Mouse (Mus musculus) liver, embryonic 12.5 days (tissue): Measurements from ENCODE around the gene Ptpn3. TPM values are rescaled to one million over a fixed set of nuclear protein-coding genes. Genes with fewer than 3 reads are reported as not detected.
"Not testable (repeated sequence)": the region's sequence is repeated elsewhere in the genome, so short reads cannot be mapped to it uniquely, and the experiment has no call there.

Experiments
- ATAC-seq: fragments of 200-750 bp; cut with Nextera tagmentation; 2 replicates; pipeline ENCODE4 v1.8.0; 2017; ENCODE audit warnings: moderate number of reproducible peaks, mild to moderate bottlenecking, moderate library complexity
- H3K27ac ChIP-seq: fragments of 300-500 bp; sonication (generic); 2 replicates; pipeline ENCODE4 v1.5.1; 2016; ENCODE audit warnings: mild to moderate bottlenecking
- H3K27me3 ChIP-seq: fragments of 300-500 bp; sonication (generic); replicated peaks from 2 replicates; pipeline ENCODE4 v1.6.1; 2016; ENCODE audit warnings: mild to moderate bottlenecking, moderate library complexity
- H3K36me3 ChIP-seq: fragments of 300-500 bp; sonication (generic); 2 replicates; pipeline ENCODE4 v1.6.1; 2016; ENCODE audit warnings: mild to moderate bottlenecking, moderate library complexity
- H3K4me1 ChIP-seq: fragments of 300-500 bp; sonication (generic); 2 replicates; pipeline ENCODE4 v1.6.1; 2016
- H3K4me2 ChIP-seq: fragments of 300-500 bp; sonication (generic); 2 replicates; pipeline ENCODE4 v1.6.1; 2016; ENCODE audit warnings: mild to moderate bottlenecking, moderate library complexity
- H3K4me3 ChIP-seq: fragments of 300-500 bp; sonication (generic); 2 replicates; pipeline ENCODE4 v1.5.1; 2016; ENCODE audit warnings: mild to moderate bottlenecking, moderate library complexity
- H3K9ac ChIP-seq: fragments of 300-500 bp; sonication (generic); 2 replicates; pipeline ENCODE4 v1.6.1; 2016; ENCODE audit warnings: mild to moderate bottlenecking, moderate library complexity
- H3K9me3 ChIP-seq: fragments of 300-500 bp; sonication (generic); replicated peaks from 2 replicates; pipeline ENCODE4 v1.6.1; 2016; ENCODE audit warnings: mild to moderate bottlenecking, moderate library complexity
- WGBS: fragments of 180-500 bp; shearing (Covaris S2); methylation state at CpG from one replicate; pipeline ENCODE4 v1.1.7; 2016; ENCODE audit not compliant: insufficient replicate concordance; 5-methylcytosine and 5-hydroxymethylcytosine counted together
- polyA plus RNA-seq: library from polyadenylated mRNA; unstranded; fragments of >200 nt; fragmentation: Nextera tagmentation; extraction: Ambion mirVana; gene quantifications from 2 replicates; pipeline ENCODE4 v1.2.1, GENCODE M21; 2016

Gene Ptpn3
- polyA plus RNA-seq, 1 experiment from 2014 or later: 0.32 TPM

- no peak for ATAC-seq
- Histone ChIP-seq H3K4me3 (no peak overlapping the region), H3K36me3 (no peaks in the 10 kb centered on the region), H3K9ac (no peak overlapping the region), H3K27me3 (no peaks in the 10 kb centered on the region), H3K27ac (no peak overlapping the region), H3K9me3 (no peaks in the 10 kb centered on the region), H3K4me1 (0 out of 2 replicates have a peak, but pooled peaks cover 7% of the 10 kb centered on the region), H3K4me2 (no peak overlapping the region)
- 74% methylated on average over 11 of the region's 11 CpGs for WGBS
These were observed 96.9 kb downstream of the Ptpn3 start for GRCm38 (mm10) chr4:57204780-57205179.

DNA sequence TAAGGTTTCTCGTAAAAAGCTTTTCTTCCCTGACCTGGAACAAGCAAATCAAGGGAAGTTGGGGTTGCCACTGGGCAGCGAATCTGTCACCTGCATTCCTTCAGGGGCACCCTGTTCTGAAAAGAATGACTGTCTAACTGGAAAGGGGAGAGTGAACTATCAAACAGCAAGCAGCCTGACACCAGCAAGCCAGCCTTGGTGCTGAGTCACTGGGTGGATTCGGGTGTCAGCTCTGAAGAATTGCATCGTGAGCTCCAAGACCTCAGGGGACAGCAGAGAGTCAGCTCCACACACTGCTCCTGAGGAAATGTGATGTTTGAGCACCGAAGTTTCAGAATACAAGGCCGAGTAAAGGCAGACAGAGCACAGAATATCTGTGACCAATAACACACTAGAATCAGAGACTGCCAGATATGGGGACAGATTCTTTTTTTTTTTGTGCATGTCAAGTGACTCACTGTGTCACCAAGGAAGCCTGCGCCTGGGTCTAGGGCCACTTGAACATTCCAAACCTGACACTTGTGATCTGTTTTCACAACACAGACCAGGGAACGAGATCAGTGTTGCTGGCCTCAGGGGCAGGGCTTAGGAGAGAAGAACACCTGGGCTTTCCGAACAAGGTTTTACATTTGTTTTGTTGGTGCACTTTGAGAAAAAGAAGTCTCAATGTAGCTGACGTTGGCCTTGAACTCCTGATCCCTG lies 98.8 kb downstream of the Ptpn3 start:
- no peak for ATAC-seq
- Histone ChIP-seq H3K36me3 (no peaks in the 10 kb centered on the region), H3K9me3 (no peaks in the 10 kb centered on the region), H3K4me2 (no peak overlapping the region), H3K27me3 (no peaks in the 10 kb centered on the region), H3K4me3 (no peak overlapping the region), H3K9ac (no peak overlapping the region), H3K4me1 (0 out of 2 replicates have a peak, but pooled peaks cover 7% of the 10 kb centered on the region), H3K27ac (no peak overlapping the region)
- WGBS: 52% methylated on average over 10 of the region's 10 CpGs

GRCm38 (mm10) chr4:57202132-57202531 lies 99.5 kb downstream of the Ptpn3 start:
- 58% methylated on average over 7 of the region's 7 CpGs for WGBS
- Histone ChIP-seq H3K4me3 (no peak overlapping the region), H3K27me3 (no peaks in the 10 kb centered on the region), H3K27ac (no peak overlapping the region), H3K4me1 (0 out of 2 replicates have a peak, but pooled peaks cover 7% of the 10 kb centered on the region), H3K9ac (no peak overlapping the region), H3K36me3 (no peaks in the 10 kb centered on the region), H3K4me2 (no peak overlapping the region), H3K9me3 (no peaks in the 10 kb centered on the region)
- no peak for ATAC-seq

GRCm38 (mm10) chr4:57200661-57201060 lies 101.0 kb downstream of the Ptpn3 start:
- Histone ChIP-seq H3K9ac (no peak overlapping the region), H3K27ac (no peak overlapping the region), H3K27me3 (no peaks in the 10 kb centered on the region), H3K9me3 (no peaks in the 10 kb centered on the region), H3K36me3 (no peaks in the 10 kb centered on the region), H3K4me2 (no peak overlapping the region), H3K4me3 (no peak overlapping the region), H3K4me1 (0 out of 2 replicates have a peak, but pooled peaks cover 7% of the 10 kb centered on the region)
- ATAC-seq: no peak
- 70% methylated on average over 6 of the region's 6 CpGs for WGBS

- 65% methylated on average over 20 of the region's 20 CpGs for WGBS
- ATAC-seq, H3K36me3 ChIP-seq, H3K9me3 ChIP-seq, H3K27ac ChIP-seq, H3K4me3 ChIP-seq, H3K4me2 ChIP-seq, H3K4me1 ChIP-seq, H3K9ac ChIP-seq, H3K27me3 ChIP-seq: not testable (repeated sequence)
These were observed 102.8 kb downstream of the Ptpn3 start for GRCm38 (mm10) chr4:57198666-57199393.

GRCm38 (mm10) chr4:57191543-57192283 lies 109.9 kb downstream of the Ptpn3 start:
- no peak overlapping the region for H3K4me2 ChIP-seq
- H3K36me3 ChIP-seq: no peaks in the 10 kb centered on the region
- 56% methylated on average over 9 of the region's 9 CpGs for WGBS
- H3K9me3 ChIP-seq: no peaks in the 10 kb centered on the region
- H3K4me1 ChIP-seq: no peaks in the 10 kb centered on the region
- no peak for ATAC-seq
- no peak overlapping the region for H3K27ac ChIP-seq
- H3K27me3 ChIP-seq: no peaks in the 10 kb centered on the region
- no peak overlapping the region for H3K9ac ChIP-seq
- no peak overlapping the region for H3K4me3 ChIP-seq

GRCm38 (mm10) chr4:57189881-57190280 lies 111.8 kb downstream of the Ptpn3 start:
- H3K27me3 ChIP-seq: 0 out of 2 replicates have a peak, but pooled peaks cover 5% of the 10 kb centered on the region
- H3K4me2 ChIP-seq: no peak overlapping the region
- no peak for ATAC-seq
- no peaks in the 10 kb centered on the region for H3K36me3 ChIP-seq
- H3K9me3 ChIP-seq: no peaks in the 10 kb centered on the region
- WGBS: 65% methylated on average over 2 of the region's 2 CpGs
- H3K4me3 ChIP-seq: no peak overlapping the region
- H3K9ac ChIP-seq: no peak overlapping the region
- no peak overlapping the region for H3K27ac ChIP-seq
- H3K4me1 ChIP-seq: no peaks in the 10 kb centered on the region; the same call in 1 of the 2 replicates

GRCm38 (mm10) chr4:57186035-57186434 lies 115.6 kb downstream of the Ptpn3 start:
- Histone ChIP-seq H3K4me2 (no peak overlapping the region), H3K9me3 (no peaks in the 10 kb centered on the region), H3K9ac (no peak overlapping the region), H3K27ac (no peak overlapping the region), H3K27me3 (peaks cover 5% of the 10 kb centered on the region; the same call in 1 of the 2 replicates), H3K36me3 (no peaks in the 10 kb centered on the region), H3K4me1 (no peaks in the 10 kb centered on the region; the same call in 1 of the 2 replicates), H3K4me3 (no peak overlapping the region)
- no peak for ATAC-seq
- WGBS: 34% methylated on average over 6 of the region's 6 CpGs

- no peaks in the 10 kb centered on the region for H3K9me3 ChIP-seq
- 72% methylated on average over 8 of the region's 8 CpGs for whole genome bisulfite sequencing
- H3K4me1 ChIP-seq: no peaks in the 10 kb centered on the region; the same call in 1 of the 2 replicates
- H3K4me3 ChIP-seq: no peak overlapping the region
- H3K4me2 ChIP-seq: no peak overlapping the region
- H3K9ac ChIP-seq: no peak overlapping the region
- H3K27ac ChIP-seq: no peak overlapping the region
- H3K27me3 ChIP-seq: peaks cover 5% of the 10 kb centered on the region; the same call in 1 of the 2 replicates
- no peaks in the 10 kb centered on the region for H3K36me3 ChIP-seq
- no peak for ATAC-seq
These were observed 116.2 kb downstream of the Ptpn3 start for GRCm38 (mm10) chr4:57185462-57185861.

DNA sequence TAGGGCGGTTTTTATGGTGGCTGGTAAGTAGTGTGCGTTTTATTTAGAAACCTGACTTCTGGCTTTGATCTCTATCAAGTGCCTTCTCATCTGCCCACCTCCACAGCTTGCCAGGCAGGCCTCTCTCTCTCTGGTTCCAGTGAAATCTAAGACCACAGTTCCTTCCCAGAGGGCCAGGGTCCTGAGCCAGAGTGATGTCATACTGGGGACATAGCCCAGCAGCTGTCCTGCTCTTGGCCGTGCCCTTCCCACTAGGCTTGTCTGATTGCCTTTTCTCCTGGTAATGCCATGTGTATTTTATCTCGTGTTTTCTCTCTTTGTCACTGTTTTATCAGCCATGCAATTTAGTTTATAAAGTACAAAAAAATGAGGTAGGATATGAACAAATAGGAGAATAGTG lies 118.1 kb downstream of the Ptpn3 start:
- WGBS: 55% methylated on average over 4 of the region's 4 CpGs

GRCm38 (mm10) chr4:57181538-57181937 lies 120.1 kb downstream of the Ptpn3 start:
- ATAC-seq: no peak
- H3K4me3 ChIP-seq: no peak overlapping the region
- H3K27ac ChIP-seq: no peak overlapping the region
- H3K27me3 ChIP-seq: peaks cover 5% of the 10 kb centered on the region; the same call in 1 of the 2 replicates
- H3K9me3 ChIP-seq: no peaks in the 10 kb centered on the region
- no peak overlapping the region for H3K9ac ChIP-seq
- no peaks in the 10 kb centered on the region for H3K36me3 ChIP-seq
- H3K4me2 ChIP-seq: no peak overlapping the region
- 42% methylated on average over 1 of the region's 1 CpGs for WGBS
- no peaks in the 10 kb centered on the region; the same call in 1 of the 2 replicates for H3K4me1 ChIP-seq

More for the DNA sequence above, 118.1 kb downstream of the Ptpn3 start:
- H3K4me2 ChIP-seq: no peak overlapping the region
- no peak overlapping the region for H3K27ac ChIP-seq
- peaks cover 5% of the 10 kb centered on the region; the same call in 1 of the 2 replicates for H3K27me3 ChIP-seq
- H3K36me3 ChIP-seq: no peaks in the 10 kb centered on the region
- no peak overlapping the region for H3K4me3 ChIP-seq
- ATAC-seq: no peak
- no peak overlapping the region for H3K9ac ChIP-seq
- no peaks in the 10 kb centered on the region for H3K9me3 ChIP-seq
- H3K4me1 ChIP-seq: no peaks in the 10 kb centered on the region; the same call in 1 of the 2 replicates

- ATAC-seq: no peak
- no peaks in the 10 kb centered on the region for H3K36me3 ChIP-seq
- H3K9me3 ChIP-seq: no peaks in the 10 kb centered on the region
- no peak overlapping the region for H3K4me3 ChIP-seq
- H3K9ac ChIP-seq: no peak overlapping the region
- 48% methylated on average over 4 of the region's 4 CpGs for WGBS
- no peak overlapping the region for H3K4me2 ChIP-seq
- no peaks in the 10 kb centered on the region for H3K4me1 ChIP-seq
- H3K27me3 ChIP-seq: peaks cover 13% of the 10 kb centered on the region
- H3K27ac ChIP-seq: no peak overlapping the region
These were observed 122.8 kb downstream of the Ptpn3 start for GRCm38 (mm10) chr4:57178881-57179280.
